Mouse (Mus musculus) C2C12 (cell line): Measurements from ENCODE around the gene Smndc1. TPM values are rescaled to one million over a fixed set of nuclear protein-coding genes. Genes with fewer than 3 reads are reported as not detected.

Source experiments
- H3K27me3 ChIP-seq: one replicate; pipeline ENCODE4 v1.6.1; 2011; ENCODE audit not compliant: control insufficient read depth, insufficient read depth, insufficient read length
- H3K36me3 ChIP-seq: one replicate; pipeline ENCODE4 v1.6.1; 2011; ENCODE audit not compliant: control insufficient read depth, insufficient read depth
- H3K4me3 ChIP-seq: one replicate; pipeline ENCODE4 v1.5.1; 2011; ENCODE audit warnings: mild to moderate bottlenecking, control low read depth; ENCODE audit not compliant: poor library complexity, insufficient read depth, severe bottlenecking
- H3K79me2 ChIP-seq: one replicate; pipeline ENCODE4 v1.6.1; 2011; ENCODE audit not compliant: control insufficient read depth, insufficient read depth
- H3K79me3 ChIP-seq: one replicate; pipeline ENCODE4 v1.6.1; 2011; ENCODE audit warnings: low read depth, control low read depth
- H3ac ChIP-seq: one replicate; pipeline ENCODE3; 2011; ENCODE audit warnings: low read depth; ENCODE audit not compliant: control insufficient read depth, insufficient read length
- CEBPB ChIP-seq: IDR thresholded peaks from one replicate; pipeline ENCODE4 v1.6.1; 2011; ENCODE audit warnings: low read depth, mild to moderate bottlenecking, control low read depth, moderate library complexity
- CTCF ChIP-seq: IDR thresholded peaks from one replicate; pipeline ENCODE4 v1.5.1; 2011; ENCODE audit not compliant: control insufficient read depth, insufficient read depth, insufficient read length
- FOSL1 ChIP-seq: IDR thresholded peaks from one replicate; pipeline ENCODE4 v1.8.0; 2011; ENCODE audit warnings: mild to moderate bottlenecking, low read length; ENCODE audit not compliant: poor library complexity, insufficient read depth, severe bottlenecking
- MAX ChIP-seq: IDR thresholded peaks from one replicate; pipeline ENCODE4 v1.6.1; 2011; ENCODE audit warnings: mild to moderate bottlenecking, control low read depth
- MYOD1 ChIP-seq: IDR thresholded peaks from one replicate; pipeline ENCODE4 v1.6.1; 2011; ENCODE audit warnings: low read depth; ENCODE audit not compliant: control insufficient read depth, insufficient read length
- MYOG ChIP-seq: IDR thresholded peaks from one replicate; pipeline ENCODE4 v1.6.1; 2011; ENCODE audit not compliant: control insufficient read depth, insufficient read length; ENCODE audit errors: extremely low read depth
- USF1 ChIP-seq: IDR thresholded peaks from one replicate; pipeline ENCODE4 v1.6.1; 2011; ENCODE audit warnings: low read depth, mild to moderate bottlenecking, control low read depth, moderate library complexity
- polyA plus RNA-seq: library from polyadenylated mRNA; unstranded; fragments of >200 nt; fragmentation: generic; extraction: Trizol; gene quantifications from one replicate; pipeline ENCODE4 v1.2.1, GENCODE M21; 2012; ENCODE audit warnings: missing spikeins

The Smndc1 gene
- polyA plus RNA-seq, 1 experiment: 31.9 TPM

- H3K79me2 ChIP-seq: peaks cover 73% of the 10 kb centered on the region
- TF ChIP-seq MAX: no peak
- no peak for TF ChIP-seq CEBPB
- no peak for TF ChIP-seq MYOD1
- no peak for TF ChIP-seq USF1
- TF ChIP-seq MYOG: no peak
- no peak for TF ChIP-seq CTCF
- no peak for TF ChIP-seq FOSL1
- H3ac ChIP-seq: peak overlapping the region; percentile 97
- peaks cover 49% of the 10 kb centered on the region for H3K36me3 ChIP-seq
- no peaks in the 10 kb centered on the region for H3K27me3 ChIP-seq
- H3K4me3 ChIP-seq: peak overlapping the region; percentile 94
- peaks cover 53% of the 10 kb centered on the region for H3K79me3 ChIP-seq
These were observed 961 bp downstream of the Smndc1 start for GRCm38 (mm10) chr19:53389417-53389816.

DNA sequence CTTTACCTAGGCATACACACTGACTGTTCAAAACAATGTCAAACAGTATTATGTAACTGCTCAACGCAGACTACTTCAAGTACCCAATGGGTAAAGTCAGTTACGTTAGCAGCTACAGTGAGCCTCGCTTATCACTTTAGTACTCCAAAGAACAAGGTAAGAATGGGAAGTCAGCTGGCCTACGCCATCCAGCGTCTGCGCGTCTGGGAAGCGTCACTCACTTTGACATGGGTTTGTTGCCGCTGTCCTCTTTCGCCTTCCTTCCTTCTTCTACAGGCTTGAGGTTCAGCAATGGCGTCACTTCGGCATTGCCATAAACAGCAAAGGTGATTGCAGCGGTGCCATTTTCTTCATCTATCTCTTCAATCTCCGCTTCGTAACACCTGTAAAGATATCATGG is 7.0 kb downstream of the Smndc1 start:
- no peak for TF ChIP-seq CEBPB
- no peak for TF ChIP-seq MYOD1
- no peak for TF ChIP-seq FOSL1
- no peak for TF ChIP-seq MYOG
- Histone ChIP-seq H3K27me3 (no peaks in the 10 kb centered on the region), H3K79me2 (peaks cover 70% of the 10 kb centered on the region), H3ac (no peak overlapping the region), H3K36me3 (peaks cover 99% of the 10 kb centered on the region), H3K79me3 (peaks cover 42% of the 10 kb centered on the region), H3K4me3 (no peak overlapping the region)

DNA sequence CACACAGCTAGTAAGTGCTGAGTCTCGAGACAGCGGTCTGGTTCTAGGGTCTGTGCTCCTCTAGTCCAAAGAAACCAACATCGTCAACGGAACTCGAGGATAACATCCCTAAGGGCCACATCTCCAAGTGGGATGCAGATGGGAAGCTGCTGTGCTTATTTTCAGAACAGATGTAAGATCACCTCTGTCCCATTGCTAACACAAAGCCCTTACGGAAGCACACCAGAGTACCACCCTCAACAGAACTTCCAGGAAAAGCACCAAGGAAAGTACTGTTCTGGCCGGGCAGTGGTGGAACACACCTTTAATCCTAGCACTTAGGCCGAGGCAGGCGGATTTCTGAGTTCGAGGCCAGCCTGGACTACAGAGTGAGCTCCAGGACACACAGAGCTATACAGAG is 12.0 kb downstream of the Smndc1 start:
- Histone ChIP-seq H3K79me2 (peaks cover 21% of the 10 kb centered on the region), H3K27me3 (no peaks in the 10 kb centered on the region), H3K36me3 (peaks cover 72% of the 10 kb centered on the region), H3ac (no peak overlapping the region), H3K4me3 (no peak overlapping the region), H3K79me3 (peaks cover 8% of the 10 kb centered on the region)
- no peak for TF ChIP-seq FOSL1
- TF ChIP-seq CEBPB: no peak
- no peak for TF ChIP-seq USF1
- no peak for TF ChIP-seq MYOG
- TF ChIP-seq MAX: no peak
- no peak for TF ChIP-seq MYOD1
- TF ChIP-seq CTCF: no peak

DNA sequence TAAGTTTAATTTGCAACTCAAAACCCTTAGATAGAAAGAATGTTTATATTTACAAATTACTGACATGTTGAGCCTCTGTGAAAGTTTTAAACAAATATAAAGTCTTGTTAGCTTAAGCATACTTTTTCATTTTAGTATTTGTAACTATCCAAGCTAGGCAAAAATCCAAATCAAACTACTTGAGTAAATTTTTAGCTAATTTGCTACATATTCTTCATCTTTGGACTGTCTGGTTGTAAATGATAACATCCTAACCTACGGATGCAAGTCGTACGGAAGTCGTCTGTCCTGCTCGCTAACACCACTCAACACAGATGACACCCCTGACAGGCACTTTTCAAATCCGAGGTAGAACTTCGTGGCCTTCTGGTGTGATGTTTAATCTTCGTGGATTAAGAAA is 12.7 kb downstream of the Smndc1 start:
- Histone ChIP-seq H3ac (no peak overlapping the region), H3K27me3 (no peaks in the 10 kb centered on the region), H3K4me3 (no peak overlapping the region), H3K79me2 (peaks cover 13% of the 10 kb centered on the region), H3K36me3 (peaks cover 68% of the 10 kb centered on the region), H3K79me3 (peaks cover 5% of the 10 kb centered on the region)
- TF ChIP-seq CEBPB: no peak

DNA sequence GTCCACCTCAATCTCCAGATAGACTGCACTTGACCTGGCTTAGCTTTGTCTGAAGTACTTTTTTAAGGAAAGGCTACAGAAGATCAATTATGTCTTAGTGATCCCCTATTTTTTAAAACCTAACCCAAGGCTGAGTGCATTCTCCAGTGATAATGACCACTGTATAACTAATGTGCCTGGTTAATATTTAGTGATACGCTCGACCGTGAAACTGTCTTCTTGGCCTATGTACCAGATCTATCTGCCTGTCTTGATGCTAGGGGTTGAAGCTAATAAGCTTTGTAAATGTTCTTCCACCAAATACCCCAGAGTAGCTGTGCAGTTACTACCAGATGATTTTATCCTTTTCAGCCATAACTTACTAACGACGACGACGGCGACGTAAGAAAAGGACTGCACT is 14.6 kb downstream of the Smndc1 start:
- TF ChIP-seq MYOG: no peak
- TF ChIP-seq MAX: no peak
- no peak for TF ChIP-seq MYOD1
- TF ChIP-seq CEBPB: no peak
- no peak for TF ChIP-seq CTCF
- TF ChIP-seq USF1: no peak
- no peak for TF ChIP-seq FOSL1

GRCm38 (mm10) chr19:53375299-53375698 is 15.1 kb downstream of the Smndc1 start:
- TF ChIP-seq MAX: no peak
- no peak for TF ChIP-seq CTCF
- no peak for TF ChIP-seq CEBPB
- no peak for TF ChIP-seq FOSL1
- TF ChIP-seq USF1: no peak
- TF ChIP-seq MYOG: no peak
- no peak for TF ChIP-seq MYOD1
- no peaks in the 10 kb centered on the region for H3K79me2 ChIP-seq
- H3K27me3 ChIP-seq: no peaks in the 10 kb centered on the region
- H3K4me3 ChIP-seq: no peak overlapping the region
- H3ac ChIP-seq: no peak overlapping the region
- H3K36me3 ChIP-seq: peaks cover 46% of the 10 kb centered on the region
- no peaks in the 10 kb centered on the region for H3K79me3 ChIP-seq

More for the DNA sequence above, 14.6 kb downstream of the Smndc1 start:
- Histone ChIP-seq H3ac (no peak overlapping the region), H3K4me3 (no peak overlapping the region), H3K79me2 (no peaks in the 10 kb centered on the region), H3K27me3 (no peaks in the 10 kb centered on the region), H3K79me3 (no peaks in the 10 kb centered on the region), H3K36me3 (peaks cover 51% of the 10 kb centered on the region)

GRCm38 (mm10) chr19:53373570-53373969 is 16.8 kb downstream of the Smndc1 start:
- Histone ChIP-seq H3ac (no peak overlapping the region), H3K79me3 (no peaks in the 10 kb centered on the region), H3K79me2 (no peaks in the 10 kb centered on the region), H3K27me3 (no peaks in the 10 kb centered on the region), H3K36me3 (peaks cover 28% of the 10 kb centered on the region), H3K4me3 (no peak overlapping the region)
- TF ChIP-seq MAX (no peak), USF1 (no peak), FOSL1 (no peak), CEBPB (no peak), MYOD1 (no peak), MYOG (no peak), CTCF (no peak)
